Comparison of ENCODE assay signal across 17 mouse cellular contexts in the genomic region with DNA sequence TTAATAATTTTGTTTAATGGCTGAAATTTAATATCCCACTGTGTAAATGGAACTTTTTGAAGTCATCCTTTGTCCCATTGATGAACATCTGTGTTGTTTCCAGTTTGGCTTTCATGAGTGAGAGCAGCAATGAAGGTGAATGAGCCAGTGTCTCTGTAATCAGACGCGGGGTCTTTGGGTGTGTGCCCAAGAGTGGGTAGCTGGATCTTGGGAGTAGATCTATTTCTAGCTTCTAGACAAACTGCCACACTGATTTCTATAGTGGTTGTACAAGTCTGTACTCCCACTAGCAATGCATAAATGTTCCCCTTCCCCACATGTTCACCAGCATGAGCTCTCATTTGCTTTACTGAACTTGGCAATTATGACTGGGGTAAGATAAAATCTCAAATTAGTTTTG.
"Had no signal": no experiment of that assay in that cellular context is flagged by ENCODE, and none has a peak within 500 bp of the region (broad histone marks: within the 10 kb centered on the region; RNA-seq: fewer than 3 reads in every experiment).

No protein-coding gene starts in this region.

- DNase-seq: cerebellum, adult 2 months; cerebellum, adult 8-10 months; cerebellum, adult 9-10 months; cerebellum, adult 9-11 months; cerebellum, postnatal 14 days; cerebellum, postnatal 25 days; cerebellum, postnatal 36 days; embryo, embryonic 11 days; forebrain, postnatal 0 days; gastrocnemius, adult 2 months; gastrocnemius, postnatal 10 days; gastrocnemius, postnatal 14 days; gastrocnemius, postnatal 25 days; gastrocnemius, postnatal 36 days; heart, adult 11 months; heart, adult 18-20 months; heart, adult 2 months had no signal
